Mouse (Mus musculus): ENCODE data around the gene Smu1.

Gene Smu1

DNA sequence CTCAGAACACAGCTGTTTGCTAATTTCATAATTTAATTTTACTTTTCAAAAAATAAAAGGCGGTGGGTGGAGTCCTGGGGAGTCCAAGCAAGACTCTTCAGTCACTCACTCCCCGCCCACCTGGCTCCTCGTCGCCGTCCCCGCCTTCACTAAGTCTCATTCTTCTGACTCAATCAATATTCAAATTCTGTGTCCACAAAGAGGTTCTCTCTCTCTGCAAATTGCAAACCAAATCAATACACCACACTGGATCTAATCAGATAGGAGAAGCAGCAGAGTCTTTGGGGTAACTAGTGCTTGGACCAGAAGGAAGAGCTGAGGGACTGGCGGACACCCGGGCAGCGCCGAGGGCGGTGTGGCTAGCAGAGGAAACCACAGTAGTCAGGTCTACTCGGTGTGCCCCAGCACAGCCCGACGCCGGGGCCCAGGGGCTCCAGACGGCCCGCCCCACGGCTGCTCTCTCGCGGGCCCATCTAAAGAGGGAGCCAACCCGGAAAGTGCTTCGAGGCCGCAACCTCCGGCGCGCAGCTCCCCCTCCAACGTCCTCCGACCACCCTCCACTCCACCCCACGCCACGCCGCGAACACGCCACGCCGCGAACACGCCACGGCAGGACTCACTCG lies 455 bp downstream of the Smu1 start:
- DNase-seq (ENCODE audit: low spot score), result no peak

- no peak for DNase-seq (ENCODE audit: low spot score)
Observed at GRCm38 (mm10) chr4:40735351-40735750, 22.4 kb downstream of the Smu1 start.

DNA sequence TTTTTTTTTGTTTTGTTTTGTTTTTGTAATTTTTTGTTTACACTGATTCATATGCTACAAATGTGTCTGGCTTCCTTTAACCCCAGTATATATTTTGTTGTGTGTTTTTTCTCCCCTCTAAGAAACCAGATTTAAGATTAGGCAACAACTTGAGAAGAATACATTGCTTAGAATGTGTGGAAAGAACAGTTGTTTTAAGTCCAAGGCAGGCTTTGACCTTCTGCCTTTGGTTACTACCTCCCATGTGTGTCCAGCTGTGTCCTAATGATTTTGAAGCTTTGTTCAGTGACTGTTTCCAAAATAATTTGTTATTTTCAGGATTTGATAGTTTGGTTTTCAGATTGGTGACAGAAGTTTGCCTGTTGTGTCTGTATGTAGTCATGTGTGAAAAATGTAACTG lies 26.5 kb downstream of the Smu1 start:
- no peak for DNase-seq (ENCODE audit: low spot score)

- no peak for DNase-seq (ENCODE audit: low spot score)
Observed at GRCm38 (mm10) chr4:40727247-40727646, 30.5 kb downstream of the Smu1 start.

DNA sequence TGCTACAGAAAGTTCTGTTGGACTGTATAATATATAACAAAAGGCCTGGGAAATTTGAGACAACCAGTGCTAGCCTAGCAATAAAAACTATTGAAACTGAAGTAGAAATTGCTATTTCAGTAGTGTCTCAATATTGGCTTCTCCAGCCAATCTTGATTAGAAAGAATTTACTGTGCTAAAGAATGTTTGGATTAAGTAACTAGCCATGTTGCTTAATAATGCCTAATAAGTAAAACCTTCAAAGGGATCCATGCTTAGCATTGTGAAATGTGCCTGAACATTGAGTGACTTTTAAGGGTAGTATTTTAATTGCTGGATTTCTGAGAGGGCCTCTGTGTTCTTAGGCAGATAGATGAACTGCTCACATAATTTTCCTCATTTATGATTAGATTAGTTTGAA lies 32.2 kb downstream of the Smu1 start:
- no peak for DNase-seq (ENCODE audit: low spot score)

GRCm38 (mm10) chr4:40725141-40725540 lies 32.6 kb downstream of the Smu1 start:
- no peak for DNase-seq (ENCODE audit: low spot score)

GRCm38 (mm10) chr4:40722687-40723460 lies 34.8 kb downstream of the Smu1 start:
- DNase-seq (ENCODE audit: low spot score), result peak; percentile 36

DNA sequence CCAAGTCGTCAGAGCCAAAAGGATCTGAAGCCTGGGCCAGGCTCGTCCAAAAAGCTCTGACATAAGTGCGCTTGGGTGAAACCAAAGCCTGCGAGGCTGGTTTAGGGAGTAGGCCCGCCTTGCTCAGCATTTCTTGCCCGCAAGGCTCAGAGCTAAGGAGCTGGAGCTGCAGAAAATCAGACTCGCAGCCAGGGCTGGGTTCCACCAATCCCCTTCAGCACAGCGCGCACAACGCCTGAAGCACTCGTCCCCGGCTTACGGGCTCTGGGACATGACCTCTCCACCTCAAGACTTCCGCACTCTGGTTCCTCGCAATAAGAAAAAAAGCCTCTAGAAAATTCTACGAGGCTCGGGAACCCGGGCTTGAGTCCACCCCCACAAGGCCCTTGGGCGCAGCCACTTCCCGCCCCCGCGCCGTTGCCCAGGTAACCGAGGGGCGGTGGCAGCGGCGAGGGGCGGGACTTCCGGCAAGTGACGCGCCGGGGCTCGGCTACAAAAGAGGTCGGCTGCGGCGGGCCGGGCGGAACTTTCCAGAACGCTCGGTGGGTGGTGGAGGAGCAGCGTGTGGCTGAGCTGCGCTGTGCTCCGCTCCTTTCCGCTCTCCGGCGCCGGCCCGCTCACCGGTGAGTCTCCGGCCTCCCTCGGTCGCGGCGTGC lies 35.6 kb downstream of the Smu1 start, which contains the start of gene Dnaja1:
TSS of gene Dnaja1 (plus strand) at position 140 of the 656 bp plus-strand sequence.
- peak; percentile 97 for DNase-seq (ENCODE audit: low spot score)

GRCm38 (mm10) chr4:40720910-40721309 lies 36.8 kb downstream of the Smu1 start:
- no peak for DNase-seq (ENCODE audit: low spot score)

- DNase-seq (ENCODE audit: low spot score), result no peak
Observed at GRCm38 (mm10) chr4:40717141-40717540, 40.6 kb downstream of the Smu1 start.

DNA sequence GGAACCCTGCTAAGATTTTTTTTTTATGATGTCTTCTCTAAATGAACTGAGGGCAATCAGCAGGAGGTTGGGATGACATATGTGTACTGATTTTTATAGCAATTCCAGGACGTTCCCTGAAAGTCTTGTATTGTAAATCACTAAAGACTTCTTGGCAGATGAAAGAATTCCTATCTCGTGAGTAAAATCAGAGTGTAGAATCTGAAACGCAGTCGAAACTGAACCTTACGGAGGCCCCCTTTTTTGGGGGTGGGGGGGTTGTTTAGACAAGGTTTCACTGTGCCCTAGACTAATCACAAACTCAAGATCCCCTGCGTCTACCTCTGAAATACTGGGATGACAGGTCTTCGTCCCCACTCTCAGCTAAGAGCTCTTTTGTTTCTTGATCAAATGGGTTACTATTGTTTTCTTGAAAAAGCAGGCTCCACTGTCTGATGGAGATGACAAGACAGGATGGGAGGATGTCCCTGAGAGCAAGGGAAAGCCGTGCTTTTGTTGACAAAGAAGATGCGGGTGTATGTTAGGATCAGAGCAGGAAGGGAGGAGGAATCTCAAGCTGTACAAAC lies 53.9 kb downstream of the Smu1 start:
- no peak for DNase-seq (ENCODE audit: low spot score)

- peak; percentile 83 for DNase-seq (ENCODE audit: low spot score)
Observed at GRCm38 (mm10) chr4:40702797-40703709, 54.7 kb downstream of the Smu1 start, which contains the start of gene Aptx. Aptx (minus strand) TSS chr4:40703194.

- no peak for DNase-seq (ENCODE audit: low spot score)
Observed at GRCm38 (mm10) chr4:40701796-40702195, 55.9 kb downstream of the Smu1 start.

- DNase-seq (ENCODE audit: low spot score), result no peak
Observed at GRCm38 (mm10) chr4:40700216-40700615, 57.5 kb downstream of the Smu1 start.

GRCm38 (mm10) chr4:40697059-40697458 lies 60.7 kb downstream of the Smu1 start:
- DNase-seq (ENCODE audit: low spot score), result no peak

DNA sequence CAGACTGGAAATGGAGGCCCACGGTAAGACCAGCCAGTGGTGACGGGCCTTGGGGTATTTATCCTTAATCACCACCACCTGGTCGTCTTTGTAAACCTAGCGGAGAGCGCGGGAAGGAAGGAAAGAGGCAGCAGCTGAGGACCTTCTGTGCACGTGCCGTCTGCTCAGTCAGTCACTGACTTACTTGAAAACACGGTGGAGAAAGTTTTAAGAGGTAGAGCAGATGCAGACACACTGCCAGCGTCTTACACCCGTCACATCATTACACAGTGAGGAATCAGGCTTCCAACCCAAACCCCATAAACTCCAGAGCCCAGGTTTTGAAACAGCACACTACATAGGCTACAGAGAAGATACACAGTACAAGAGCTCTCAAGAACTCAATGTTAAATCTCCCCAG lies 66.6 kb downstream of the Smu1 start:
- DNase-seq (ENCODE audit: low spot score), result no peak
